Mouse (Mus musculus) CH12.LX (cell line): ENCODE results near the gene Doc2g. TPM values are rescaled to one million over a fixed set of nuclear protein-coding genes. Genes with fewer than 3 reads are reported as not detected.

Experiments
- DNase-seq: peaks from one replicate; pipeline ENCODE4 v3.0.0-alpha.2; 2013; ENCODE audit errors: extremely low read depth
- H3K27ac ChIP-seq: 2 replicates; pipeline ENCODE4 v1.5.1; 2012; ENCODE audit warnings: low read depth, mild to moderate bottlenecking, control low read depth, moderate library complexity; ENCODE audit not compliant: insufficient read depth
- H3K27me3 ChIP-seq: replicated peaks from 2 replicates; pipeline ENCODE3; 2012; ENCODE audit warnings: inconsistent platforms
- H3K36me3 ChIP-seq, 2 experiments: replicated peaks in 1 of 2; 2 replicates each; pipeline versions ENCODE3 to v1.6.1; 2012; ENCODE audit warnings: inconsistent platforms in 1 of 2, low read length in 1 of 2, mild to moderate bottlenecking in 1 of 2, mixed read lengths in 1 of 2, moderate library complexity in 1 of 2; ENCODE audit not compliant: control insufficient read depth in 1 of 2, insufficient read depth in 1 of 2
- H3K4me1 ChIP-seq, 2 experiments: 2 replicates each; pipeline ENCODE4 v1.6.1; 2012; ENCODE audit warnings: inconsistent platforms in 1 of 2, moderate library complexity in 1 of 2; ENCODE audit not compliant: insufficient read depth in 2 of 2, control insufficient read depth in 1 of 2
- H3K4me2 ChIP-seq: 2 replicates; pipeline ENCODE4 v1.6.1; 2012; ENCODE audit warnings: low read depth, mild to moderate bottlenecking, control low read depth; ENCODE audit not compliant: poor library complexity, insufficient read depth, severe bottlenecking
- H3K4me3 ChIP-seq, 3 experiments: fragments of 150-350 bp in 1 of 3; sonication (generic) in 1 of 3; replicated peaks in 1 of 3; 2 replicates each; pipeline versions ENCODE3 to v1.5.1; 2011 to 2012; ENCODE audit warnings: low read depth in 2 of 3, low read length in 2 of 3, mild to moderate bottlenecking in 2 of 3, moderate library complexity in 2 of 3, control low read depth in 1 of 3, improper control_type of control experiment in 1 of 3, inconsistent platforms in 1 of 3, mixed read lengths in 1 of 3; ENCODE audit not compliant: poor library complexity in 1 of 3
- H3K79me2 ChIP-seq: replicated peaks from 2 replicates; pipeline ENCODE4 v1.6.1; 2012; ENCODE audit warnings: mild to moderate bottlenecking, moderate library complexity; ENCODE audit not compliant: control insufficient read depth, poor library complexity, insufficient read depth, severe bottlenecking; ENCODE audit errors: extremely low read depth
- H3K9ac ChIP-seq: 2 replicates; pipeline ENCODE4 v1.6.1; 2012; ENCODE audit warnings: low read depth, mild to moderate bottlenecking, control low read depth, moderate library complexity; ENCODE audit not compliant: insufficient read depth
- H3K9me3 ChIP-seq: replicated peaks from 2 replicates; pipeline ENCODE3; 2012; ENCODE audit warnings: low read length, inconsistent platforms, mixed read lengths
- CHD1 ChIP-seq: IDR thresholded peaks from 2 replicates; pipeline ENCODE4 v1.6.1; 2012; ENCODE audit warnings: low read depth, low read length, improper control_type of control experiment, inconsistent platforms
- CTCF ChIP-seq, 2 experiments: IDR thresholded peaks in 1 of 2; conservative IDR thresholded peaks in 1 of 2; 2 replicates each; pipeline ENCODE4 v1.5.1; 2011 to 2012; ENCODE audit warnings: low read depth in 2 of 2, low read length in 2 of 2, improper control_type of control experiment in 1 of 2, inconsistent platforms in 1 of 2, mild to moderate bottlenecking in 1 of 2, moderate library complexity in 1 of 2
- ELF1 ChIP-seq: IDR thresholded peaks from 2 replicates; pipeline ENCODE4 v1.6.1; 2014; ENCODE audit warnings: low read depth, mild to moderate bottlenecking, inconsistent platforms, low read length, improper control_type of control experiment
- EP300 ChIP-seq: IDR thresholded peaks from 2 replicates; pipeline ENCODE4 v1.6.1; 2011; ENCODE audit warnings: low read length, improper control_type of control experiment
- ETS1 ChIP-seq: conservative IDR thresholded peaks from 2 replicates; pipeline ENCODE4 v1.6.1; 2012; ENCODE audit warnings: low read depth, mild to moderate bottlenecking, inconsistent platforms, low read length, improper control_type of control experiment, moderate library complexity
- JUND ChIP-seq: conservative IDR thresholded peaks from 2 replicates; pipeline ENCODE4 v1.6.1; 2011; ENCODE audit warnings: low read depth, low read length, improper control_type of control experiment
- KAT2A ChIP-seq: IDR thresholded peaks from 2 replicates; pipeline ENCODE4 v1.6.1; 2012; ENCODE audit warnings: low read length, improper control_type of control experiment, inconsistent platforms; ENCODE audit not compliant: insufficient replicate concordance
- MAFK ChIP-seq: IDR thresholded peaks from 2 replicates; pipeline ENCODE4 v1.6.1; 2011; ENCODE audit warnings: low read length, improper control_type of control experiment; ENCODE audit not compliant: insufficient replicate concordance
- MEF2A ChIP-seq: IDR thresholded peaks from 2 replicates; pipeline ENCODE4 v1.6.1; 2014; ENCODE audit warnings: low read depth, mild to moderate bottlenecking, inconsistent platforms, low read length, improper control_type of control experiment, borderline replicate concordance
- NELFE ChIP-seq: IDR thresholded peaks from 2 replicates; pipeline ENCODE4 v1.6.1; 2011; ENCODE audit warnings: low read depth, low read length, improper control_type of control experiment
- NRF1 ChIP-seq: IDR thresholded peaks from 2 replicates; pipeline ENCODE4 v1.6.1; 2014; ENCODE audit warnings: low read depth, mild to moderate bottlenecking, inconsistent platforms, low read length, improper control_type of control experiment, moderate library complexity
- POLR2A ChIP-seq: IDR thresholded peaks from 2 replicates; pipeline ENCODE4 v1.6.1; 2011; ENCODE audit warnings: low read depth, mild to moderate bottlenecking, improper control_type of control experiment, low read length
- RAD21 ChIP-seq: IDR thresholded peaks from 2 replicates; pipeline ENCODE4 v1.6.1; 2011; ENCODE audit warnings: low read depth, mild to moderate bottlenecking, low read length, improper control_type of control experiment, moderate library complexity
- USF2 ChIP-seq: conservative IDR thresholded peaks from 2 replicates; pipeline ENCODE4 v1.6.1; 2011; ENCODE audit warnings: low read depth, low read length, improper control_type of control experiment
- ZKSCAN1 ChIP-seq: IDR thresholded peaks from 2 replicates; pipeline ENCODE4 v1.6.1; 2012; ENCODE audit warnings: low read depth, inconsistent platforms, low read length, improper control_type of control experiment, borderline replicate concordance
- ZMIZ1 ChIP-seq: IDR thresholded peaks from 2 replicates; pipeline ENCODE4 v1.6.1; 2012; ENCODE audit warnings: low read depth, mild to moderate bottlenecking, inconsistent platforms, low read length, improper control_type of control experiment
- dilution Hi-C: fragments of 300-500 bp; cut with MboI; formaldehyde crosslinking; loops from 2 replicates; pipeline ENCODE4 v1.14.3; 2020; ENCODE audit warnings: low sequenced_read_pairs; ENCODE audit not compliant: extremely low pct_unique_long_range_greater_than_20kb, extremely low pct_ligation_motif_present
- in situ Hi-C: fragments of 300-500 bp; cut with MboI; formaldehyde crosslinking; loops from 3 replicates; pipeline ENCODE4 v1.14.3; 2019; ENCODE audit warnings: low sequenced_read_pairs, low pct_ligation_motif_present, low pct_unique_long_range_greater_than_20kb, mixed read lengths
- polyA plus RNA-seq: library from polyadenylated mRNA; unstranded; fragments of >175 nt; gene quantifications from 2 replicates; pipeline ENCODE4 v1.2.1, GENCODE M21; 2012; ENCODE audit warnings: low read depth; ENCODE audit not compliant: insufficient read length
- total RNA-seq, 2 experiments: library from RNA; depleted of rRNA; stranded (reverse); fragments of 300-350 nt in 1 of 2; fragments of >200 nt in 1 of 2; gene quantifications; 2 replicates each; pipeline ENCODE4 v1.2.3; 2012 to 2014

Doc2g gene
- total and polyA plus RNA-seq, 3 experiments = 2.1 to 6.4 (median 5.2) TPM

- H3K36me3 ChIP-seq = no peaks in the 10 kb centered on the region
- in situ Hi-C loops (no loop called here), dilution Hi-C loops (no loop called here)
- no peak for DNase-seq
- no peaks in the 10 kb centered on the region for H3K79me2 ChIP-seq
- no peak within 1 kb of the TSS for H3K4me3 ChIP-seq
- peaks cover 38% of the 10 kb centered on the region for H3K27me3 ChIP-seq
- peaks cover 7% of the 10 kb centered on the region for H3K9me3 ChIP-seq
- H3K4me2 ChIP-seq = no peak within 1 kb of the TSS
- peaks cover 0 to 12% of the 10 kb centered on the region in 2 experiments; a peak in 2 of 4 replicates for H3K4me1 ChIP-seq
- H3K9ac ChIP-seq = no peak within 1 kb of the TSS
- TF ChIP-seq EP300 = no peak
- TF ChIP-seq POLR2A = 0 out of 2 replicates have a peak, but pooled peaks have one; percentile 21
- TF ChIP-seq ELF1 = no peak
- no peak for TF ChIP-seq CHD1
- TF ChIP-seq NELFE = no peak
- no peak for TF ChIP-seq NRF1
- TF ChIP-seq ZKSCAN1 = no peak
- no peak for TF ChIP-seq MEF2A
- no peak within 1 kb of the TSS for H3K27ac ChIP-seq
Measured at GRCm38 (mm10) chr19:3986334-3986733, 16.8 kb upstream of the Doc2g start, which contains the start of gene Acy3. Acy3 (plus strand) TSS chr19:3986570.

DNA sequence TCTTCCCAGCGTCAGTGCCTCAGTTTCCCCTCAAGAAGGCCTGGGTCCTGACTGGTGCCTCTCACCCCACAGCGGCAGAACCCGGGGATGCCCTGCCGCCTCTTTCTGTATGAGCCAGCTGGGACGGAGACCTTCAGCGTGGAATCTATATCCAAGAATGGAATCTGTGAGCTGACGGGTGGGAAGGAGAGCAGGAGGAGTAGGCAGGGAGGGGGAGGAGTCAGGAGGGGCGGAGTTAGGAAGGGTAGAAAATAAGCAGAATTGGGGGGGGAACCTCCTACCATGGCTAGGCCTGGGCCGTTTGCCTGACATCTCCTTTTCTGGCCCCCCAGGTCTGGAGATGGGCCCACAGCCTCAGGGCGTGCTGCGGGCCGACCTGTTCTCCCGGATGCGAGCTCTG is 15.0 kb upstream of the Doc2g start:
- no peak overlapping the region for H3K27ac ChIP-seq
- H3K4me3 ChIP-seq = no peak overlapping the region
- TF ChIP-seq ZKSCAN1 (no peak), ETS1 (no peak), CTCF (conservative IDR thresholded peaks at IDR 0.05 in 1 of 2, IDR thresholded peaks at IDR 0.05 in 1 of 2; ENCODE audit: low read depth in 2 of 2, low read length in 2 of 2) (no peak), MAFK (no peak), MEF2A (no peak), ELF1 (no peak), USF2 (no peak), JUND (no peak)
- TF ChIP-seq, all 38 proteins: peak for 0
- Histone ChIP-seq H3K27me3 (peaks cover 40% of the 10 kb centered on the region), H3K36me3 (no peaks in the 10 kb centered on the region), H3K9me3 (peaks cover 7% of the 10 kb centered on the region), H3K9ac (no peak overlapping the region), H3K79me2 (no peaks in the 10 kb centered on the region), H3K4me2 (no peak overlapping the region), H3K4me1 (peaks cover 0 to 12% of the 10 kb centered on the region in 2 experiments; a peak in 2 of 4 replicates)
- DNase-seq = no peak
- dilution Hi-C loops = no loop called here
- in situ Hi-C loops = no loop called here

DNA sequence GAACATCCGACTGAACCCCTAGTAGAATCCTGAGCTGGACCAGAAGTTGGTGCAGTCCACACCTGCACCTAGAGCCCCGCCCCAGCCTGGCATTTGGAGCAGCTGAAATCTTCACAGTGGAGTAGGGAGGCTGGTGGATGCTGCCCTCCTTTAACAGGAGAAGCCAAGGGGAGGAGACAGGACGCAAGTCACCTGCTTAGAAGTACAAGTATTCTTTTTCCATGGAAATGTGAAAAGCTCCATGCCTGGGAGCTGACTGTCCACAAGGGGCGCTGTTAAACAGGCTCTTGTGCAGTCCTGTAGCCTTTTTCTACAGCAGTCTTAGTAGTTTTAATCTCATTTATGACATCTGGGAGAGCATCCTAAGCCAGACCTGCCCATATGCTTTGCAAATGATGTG is 14.4 kb upstream of the Doc2g start:
- dilution Hi-C loops (no loop called here), in situ Hi-C loops (no loop called here)
- Histone ChIP-seq H3K36me3 (no peaks in the 10 kb centered on the region), H3K27ac (no peak overlapping the region), H3K4me1 (peaks cover 0 to 12% of the 10 kb centered on the region in 2 experiments; a peak in 2 of 4 replicates), H3K27me3 (peaks cover 41% of the 10 kb centered on the region), H3K9ac (no peak overlapping the region), H3K9me3 (peaks cover 7% of the 10 kb centered on the region), H3K79me2 (no peaks in the 10 kb centered on the region), H3K4me2 (no peak overlapping the region), H3K4me3 (no peak overlapping the region)
- no peak for DNase-seq
- TF ChIP-seq ZMIZ1 (no peak), KAT2A (no peak), RAD21 (no peak), CTCF (conservative IDR thresholded peaks at IDR 0.05 in 1 of 2, IDR thresholded peaks at IDR 0.05 in 1 of 2; ENCODE audit: low read depth in 2 of 2, low read length in 2 of 2) (peak in 1 of 2 experiments; percentile 13; a peak in 1 of 4 replicates)
